Comparison of ENCODE assay signal across 16 mouse cellular contexts in the genomic region with DNA sequence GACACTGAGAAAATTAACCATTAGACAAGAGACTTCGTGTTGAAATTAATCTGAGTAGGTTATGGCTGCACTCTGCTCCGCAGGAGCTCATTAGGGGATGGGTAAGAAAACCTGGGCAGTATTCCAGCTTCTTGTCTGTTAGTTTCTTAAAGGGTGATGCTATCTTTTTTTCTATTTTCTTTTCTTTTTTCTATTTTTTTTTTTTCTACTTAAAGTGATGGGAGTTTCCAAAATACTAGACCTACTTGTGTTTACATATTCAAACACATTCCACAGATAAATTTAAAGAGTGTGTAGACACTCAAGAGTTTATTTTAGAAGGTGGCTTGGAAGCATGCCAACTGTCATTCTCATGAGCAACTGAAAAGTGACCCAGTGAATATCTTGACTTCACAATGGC.
DNase-seq lines count a peak whose midpoint lies in the region; ATAC-seq lines count a peak whose summit lies in the region.
"Had no signal": no experiment of that assay in that cellular context is flagged by ENCODE, and none has a peak within 500 bp of the region (broad histone marks: within the 10 kb centered on the region; RNA-seq: fewer than 3 reads in every experiment).

No protein-coding gene starts in this region.

- 16% methylated on average over 2 of the region's 2 CpGs for WGBS in heart, embryonic 12.5 days
- 41% methylated on average over 2 of the region's 2 CpGs for WGBS in kidney, embryonic 16.5 days
- WGBS in kidney, embryonic 14.5 days, result 61% methylated on average over 2 of the region's 2 CpGs
- 6% methylated on average over 2 of the region's 2 CpGs for WGBS in lung, embryonic 16.5 days
- WGBS in midbrain, embryonic 11.5 days, result 77% methylated on average over 2 of the region's 2 CpGs

- no peak overlapping the region for H3K9ac ChIP-seq in heart, embryonic 12.5 days
- no peak overlapping the region for H3K9ac ChIP-seq in kidney, embryonic 16.5 days (replicated peaks; ENCODE audit: low read length)
- H3K9ac ChIP-seq in kidney, embryonic 14.5 days (ENCODE audit: low read depth, low read length), result no peak overlapping the region
- H3K9ac ChIP-seq in lung, embryonic 16.5 days (ENCODE audit: low read length), result no peak overlapping the region
- H3K9ac ChIP-seq in midbrain, embryonic 11.5 days (ENCODE audit: low read length), result no peak overlapping the region
- H3K9ac ChIP-seq: embryonic facial prominence, embryonic 12.5 days; forebrain, embryonic 12.5 days had no signal

- intact Hi-C loops in heart, postnatal 25 days (cut with DNase I), result no loop called here

- H3K4me3 ChIP-seq in heart, embryonic 12.5 days, result no peak overlapping the region
- no peak overlapping the region for H3K4me3 ChIP-seq in kidney, embryonic 16.5 days (ENCODE audit: low read length)
- H3K4me3 ChIP-seq in kidney, embryonic 14.5 days (ENCODE audit: low read length), result no peak overlapping the region
- H3K4me3 ChIP-seq in lung, embryonic 16.5 days (ENCODE audit: low read length), result no peak overlapping the region
- no peak overlapping the region for H3K4me3 ChIP-seq in midbrain, embryonic 11.5 days (ENCODE audit: low read depth, low read length)
- H3K4me3 ChIP-seq: embryonic facial prominence, embryonic 12.5 days; forebrain, embryonic 12.5 days; left cerebral cortex, adult 2 months; myocyte had no signal

- no peaks in the 10 kb centered on the region for H3K27me3 ChIP-seq in heart, embryonic 12.5 days (replicated peaks)
- H3K27me3 ChIP-seq in kidney, embryonic 16.5 days (ENCODE audit: insufficient read depth, low read length), result no peaks in the 10 kb centered on the region
- H3K27me3 ChIP-seq in kidney, embryonic 14.5 days (ENCODE audit: control insufficient read depth, insufficient read depth, low read length), result no peaks in the 10 kb centered on the region
- no peaks in the 10 kb centered on the region for H3K27me3 ChIP-seq in lung, embryonic 16.5 days (ENCODE audit: control insufficient read depth, insufficient read depth, low read depth, low read length)
- H3K27me3 ChIP-seq in midbrain, embryonic 11.5 days (ENCODE audit: control insufficient read depth, insufficient read depth, low read length), result no peaks in the 10 kb centered on the region
- H3K27me3 ChIP-seq: embryonic facial prominence, embryonic 12.5 days; forebrain, embryonic 12.5 days had no signal

- peak overlapping the region; percentile 18 for H3K27ac ChIP-seq in heart, embryonic 12.5 days (ENCODE audit: poor library complexity, severe bottlenecking)
- 0 out of 2 replicates have a peak overlapping the region, but pooled peaks have one; percentile 25 for H3K27ac ChIP-seq in kidney, embryonic 16.5 days (ENCODE audit: low read length)
- H3K27ac ChIP-seq in kidney, embryonic 14.5 days (ENCODE audit: low read depth, low read length), result no peak overlapping the region
- H3K27ac ChIP-seq in lung, embryonic 16.5 days (ENCODE audit: low read length), result peak overlapping the region; percentile 2; the same call in 1 of the 2 replicates
- H3K27ac ChIP-seq in midbrain, embryonic 11.5 days (ENCODE audit: low read depth, low read length), result no peak overlapping the region
- H3K27ac ChIP-seq: embryonic facial prominence, embryonic 12.5 days; forebrain, embryonic 12.5 days; left cerebral cortex, adult 2 months had no signal

- DNase-seq in heart, postnatal 25 days (ENCODE audit: low spot score), result no peak
- peak; percentile 43 for DNase-seq in NIH3T3 (ENCODE audit: low read depth)
- DNase-seq in midbrain, embryonic 11.5 days (ENCODE audit: low spot score, missing footprints), result no peak
- DNase-seq in left cerebral cortex, adult 18-20 months (ENCODE audit: low spot score in 2 of 2), result no peak
- DNase-seq: cerebellum, adult 9-11 months; gastrocnemius, postnatal 14 days had no signal

- peaks cover 14% of the 10 kb centered on the region for H3K4me1 ChIP-seq in heart, embryonic 12.5 days (replicated peaks)
- peaks cover 3% of the 10 kb centered on the region; the same call in 1 of the 2 replicates for H3K4me1 ChIP-seq in kidney, embryonic 16.5 days (ENCODE audit: insufficient read depth, low read length)
- H3K4me1 ChIP-seq in kidney, embryonic 14.5 days (ENCODE audit: control insufficient read depth, insufficient read depth, low read length), result no peaks in the 10 kb centered on the region
- H3K4me1 ChIP-seq in lung, embryonic 16.5 days (replicated peaks; ENCODE audit: control insufficient read depth, insufficient read depth, low read length), result peaks cover 7% of the 10 kb centered on the region
- H3K4me1 ChIP-seq in midbrain, embryonic 11.5 days (ENCODE audit: control insufficient read depth, insufficient read depth, low read length), result no peaks in the 10 kb centered on the region
- H3K4me1 ChIP-seq: embryonic facial prominence, embryonic 12.5 days; forebrain, embryonic 12.5 days had no signal

- H3K36me3 ChIP-seq in heart, embryonic 12.5 days, result peaks cover 57% of the 10 kb centered on the region
- H3K36me3 ChIP-seq in kidney, embryonic 16.5 days (ENCODE audit: insufficient read depth, low read length), result peaks cover 28% of the 10 kb centered on the region
- peaks cover 16% of the 10 kb centered on the region for H3K36me3 ChIP-seq in kidney, embryonic 14.5 days (ENCODE audit: control insufficient read depth, insufficient read depth, low read length)
- peaks cover 8% of the 10 kb centered on the region for H3K36me3 ChIP-seq in lung, embryonic 16.5 days (ENCODE audit: control insufficient read depth, insufficient read depth, low read length)
- peaks cover 16% of the 10 kb centered on the region; the same call in 1 of the 2 replicates for H3K36me3 ChIP-seq in midbrain, embryonic 11.5 days (ENCODE audit: control insufficient read depth, insufficient read depth, low read length)

- H3K9me3 ChIP-seq in heart, embryonic 12.5 days (replicated peaks), result no peaks in the 10 kb centered on the region
- H3K9me3 ChIP-seq in kidney, embryonic 16.5 days (ENCODE audit: low read length), result no peaks in the 10 kb centered on the region
- H3K9me3 ChIP-seq in kidney, embryonic 14.5 days (ENCODE audit: control insufficient read depth, low read length), result no peaks in the 10 kb centered on the region
- no peaks in the 10 kb centered on the region for H3K9me3 ChIP-seq in lung, embryonic 16.5 days (ENCODE audit: control insufficient read depth, low read length)
- no peaks in the 10 kb centered on the region for H3K9me3 ChIP-seq in midbrain, embryonic 11.5 days (ENCODE audit: control insufficient read depth, low read length)
- H3K9me3 ChIP-seq: embryonic facial prominence, embryonic 12.5 days; forebrain, embryonic 12.5 days had no signal

- no peak for ATAC-seq in heart, embryonic 12.5 days (ENCODE audit: insufficient number of reproducible peaks, low FRiP score)
- no peak for ATAC-seq in kidney, embryonic 16.5 days (ENCODE audit: low FRiP score, low TSS enrichment)
- no peak for ATAC-seq in kidney, embryonic 14.5 days (ENCODE audit: low FRiP score, low TSS enrichment)
- ATAC-seq in lung, embryonic 16.5 days (ENCODE audit: low read depth), result peak; percentile 88
- ATAC-seq in midbrain, embryonic 11.5 days (ENCODE audit: low FRiP score), result no peak
- ATAC-seq: CD4-positive, CD25-positive, alpha-beta regulatory T cell, adult 4 months; inflammation-experienced regulatory T-cells, adult 6 months had no signal

- H3K4me2 ChIP-seq in heart, embryonic 12.5 days, result no peak overlapping the region
- H3K4me2 ChIP-seq in kidney, embryonic 16.5 days (replicated peaks; ENCODE audit: low read depth, low read length), result no peak overlapping the region
- no peak overlapping the region for H3K4me2 ChIP-seq in kidney, embryonic 14.5 days (replicated peaks; ENCODE audit: low read depth, low read length)
- H3K4me2 ChIP-seq in lung, embryonic 16.5 days (ENCODE audit: low read depth, low read length), result no peak overlapping the region
- no peak overlapping the region for H3K4me2 ChIP-seq in midbrain, embryonic 11.5 days
- H3K4me2 ChIP-seq: embryonic facial prominence, embryonic 12.5 days; forebrain, embryonic 12.5 days had no signal

Comparison
In these comparisons a context has a peak if more than half of its experiments do, and no peak if none do; other contexts are left out.
1. H3K27ac ChIP-seq: peak in heart, embryonic 12.5 days (single experiment), kidney, embryonic 16.5 days (single experiment) and lung, embryonic 16.5 days (single experiment); none in kidney, embryonic 14.5 days (single experiment) and midbrain, embryonic 11.5 days (single experiment).